Mouse (Mus musculus) cerebellum, adult 9-11 months (tissue): ENCODE data around the gene Hspbap1.

Source experiments
- DNase-seq: peaks from one replicate; pipeline ENCODE4 v3.0.0; 2022

Hspbap1 gene

DNA sequence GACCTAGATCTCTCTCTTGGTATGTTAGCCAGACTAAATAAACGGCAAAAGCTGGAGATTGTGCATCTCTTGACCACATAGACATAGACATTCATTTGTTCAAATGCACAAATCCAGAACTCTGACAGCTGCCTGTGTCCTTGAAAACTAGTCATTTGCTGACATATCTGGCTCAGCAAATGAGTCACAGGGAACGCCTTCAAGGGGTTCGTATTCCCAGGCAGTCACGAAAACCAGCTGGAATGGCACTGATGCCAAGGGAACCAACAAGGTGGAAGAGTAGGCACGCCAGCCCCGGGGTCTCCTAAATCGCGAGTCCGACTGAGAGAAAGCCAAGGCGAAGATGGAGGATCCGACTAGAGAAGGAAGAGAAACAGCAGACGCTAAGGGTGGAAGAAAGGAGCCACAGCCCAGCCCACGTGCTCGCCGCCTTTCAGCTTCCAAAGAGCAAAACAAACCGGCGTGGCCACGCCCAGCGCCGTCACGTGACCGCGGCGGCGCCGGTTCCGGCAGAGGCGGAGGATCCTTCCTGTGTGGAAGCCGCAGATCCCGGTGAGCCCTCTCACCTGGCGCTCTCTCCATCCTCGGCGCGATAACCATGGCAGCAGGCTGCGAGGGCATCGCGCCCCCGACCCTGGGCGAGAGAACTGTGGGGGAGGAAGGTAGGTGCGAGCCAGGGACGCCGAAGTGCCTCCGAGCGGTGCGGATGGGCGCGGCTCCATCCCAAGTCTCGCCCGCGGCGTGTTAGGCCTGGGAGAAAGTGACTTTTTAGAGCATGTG, at the start of gene Hspbap1:
Gene Hspbap1, plus strand, starts transcription at position 498 of the 780 bp plus-strand sequence.
- peak; percentile 90 for DNase-seq

DNA sequence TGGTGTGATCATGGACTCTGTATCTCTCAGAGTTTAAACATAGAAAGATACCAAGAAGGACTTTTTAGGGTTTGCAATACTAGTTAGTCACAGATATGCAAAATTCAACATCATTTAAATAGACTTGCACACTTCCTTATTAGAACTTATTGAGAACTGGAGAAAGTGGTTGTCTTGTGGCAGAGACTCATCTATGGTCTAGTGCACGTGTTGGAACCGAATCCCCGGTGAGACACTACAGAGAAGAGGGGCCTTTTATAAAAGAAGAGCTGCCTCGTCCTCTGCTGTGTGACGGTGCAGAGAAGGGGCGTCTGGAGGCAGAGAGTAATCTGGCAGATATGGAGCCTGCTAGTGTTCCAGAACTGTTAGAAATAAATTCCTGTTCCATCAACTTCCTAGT, 45.6 kb upstream of the Hspbap1 start:
- no peak for DNase-seq

DNA sequence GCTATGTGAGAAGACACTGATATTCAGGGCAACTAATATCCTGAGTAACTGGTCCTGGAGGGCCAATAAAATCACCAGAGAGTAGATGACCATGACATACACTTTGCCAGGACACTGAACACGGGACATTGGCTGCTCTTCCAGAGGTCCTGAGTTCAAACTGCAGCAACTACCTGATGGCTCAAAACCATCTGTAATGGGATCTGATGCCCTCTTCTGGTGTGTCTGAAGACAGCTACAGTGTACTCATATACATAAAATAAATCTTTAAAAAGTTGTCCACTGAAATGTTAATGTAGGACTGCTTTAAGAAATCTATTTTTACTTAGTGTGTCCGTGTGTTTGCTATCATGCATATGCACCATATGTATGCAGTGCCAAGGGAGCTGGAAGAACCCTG, 43.6 kb upstream of the Hspbap1 start:
- DNase-seq: no peak

DNA sequence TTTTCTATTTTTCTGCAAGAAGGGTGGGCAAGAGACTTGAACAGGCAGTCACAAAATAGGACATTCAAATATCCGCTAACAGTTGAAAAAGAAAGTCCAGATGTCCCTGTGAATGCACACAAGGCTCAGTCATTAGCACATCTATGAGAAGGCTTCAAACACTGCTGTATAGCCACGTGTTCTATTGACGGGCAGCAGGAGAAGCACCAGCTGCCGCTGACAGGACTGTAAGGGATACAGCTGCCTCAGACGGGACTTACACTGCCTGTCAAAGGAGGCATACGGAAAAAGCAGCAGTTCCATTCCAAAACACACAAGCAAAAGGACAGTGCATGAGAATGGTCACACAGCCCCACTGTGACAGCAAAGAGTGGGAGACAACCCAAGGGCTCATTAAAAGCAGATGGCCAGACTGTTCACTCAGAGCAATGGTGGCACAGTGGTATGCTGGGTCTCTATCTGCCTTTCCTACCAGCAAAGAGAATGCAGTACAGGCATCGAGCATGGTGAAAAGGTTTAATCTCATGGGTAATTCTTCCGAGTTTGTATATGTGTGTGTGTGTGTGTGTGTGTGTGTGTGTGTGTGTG, 40.9 kb upstream of the Hspbap1 start:
- DNase-seq: no peak

DNA sequence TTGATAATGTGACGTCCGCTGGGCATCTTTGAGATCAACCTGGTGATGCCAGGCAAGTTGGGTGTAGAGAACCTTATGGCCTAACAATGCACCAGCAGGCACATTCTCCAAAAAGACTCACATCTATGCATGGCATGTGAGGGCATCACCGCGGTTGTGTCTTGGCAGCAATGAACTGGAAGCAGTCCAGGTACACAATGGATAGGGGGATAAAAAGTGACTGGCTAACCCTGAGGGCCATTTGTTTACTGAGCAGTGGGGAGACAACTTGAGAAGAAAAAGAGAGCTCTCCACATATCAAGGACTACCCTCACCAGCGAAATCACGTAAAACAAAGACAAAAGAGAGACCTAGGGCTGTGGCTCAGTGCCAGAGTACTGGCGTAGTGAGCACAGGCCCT, 38.1 kb upstream of the Hspbap1 start:
- peak; percentile 20 for DNase-seq

DNA sequence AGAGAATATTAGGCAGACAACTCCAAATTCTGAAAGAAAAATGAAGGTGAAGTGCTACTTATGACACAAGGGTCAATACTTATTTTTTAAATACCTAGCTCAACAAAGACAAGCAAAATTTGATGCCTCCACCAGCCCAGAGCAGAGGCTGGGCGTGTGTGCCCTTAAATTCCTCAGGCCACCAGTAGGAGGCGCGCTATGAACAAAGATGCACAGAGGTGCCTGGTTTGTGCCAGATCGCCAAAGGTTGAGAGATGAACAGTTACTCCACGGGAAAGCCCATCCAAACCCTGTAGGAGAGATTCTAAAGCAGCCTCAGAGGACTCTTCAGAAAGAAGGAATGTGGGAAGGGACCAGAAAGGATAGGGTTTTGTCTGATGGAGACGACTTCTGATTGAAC, 36.1 kb upstream of the Hspbap1 start:
- DNase-seq: peak; percentile 40

DNA sequence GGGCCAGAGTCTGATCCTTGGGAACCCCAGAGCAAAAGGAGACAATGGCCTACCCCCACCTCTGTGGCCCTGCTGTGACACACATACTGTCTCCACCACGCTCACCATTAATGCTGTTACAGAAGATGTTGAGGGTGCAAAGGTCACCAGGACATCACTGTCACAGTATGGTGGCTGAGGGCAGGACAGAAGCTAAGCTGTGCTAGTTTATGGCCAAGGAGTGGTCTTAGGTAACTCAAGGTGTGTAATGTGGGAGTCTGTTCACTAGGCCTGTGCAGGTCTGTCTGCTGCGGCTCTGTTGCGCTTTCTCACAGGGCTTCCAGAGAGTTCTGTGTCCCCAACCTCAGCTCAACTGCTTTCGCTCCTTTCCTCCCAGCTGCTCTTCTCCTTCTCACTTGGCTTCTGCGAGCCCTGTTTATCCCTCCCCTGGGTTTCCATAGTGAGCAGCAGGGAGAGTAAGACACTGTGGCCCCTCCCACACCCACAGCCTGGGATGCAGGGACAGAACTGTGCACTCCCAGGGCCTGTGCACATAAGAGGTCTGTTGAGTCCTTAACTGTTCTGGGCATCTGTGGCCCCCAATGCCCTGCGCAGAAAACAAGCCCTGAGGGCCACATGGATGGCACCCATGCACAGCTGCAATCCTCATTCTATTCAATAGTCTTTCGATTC, 31.9 kb upstream of the Hspbap1 start:
- no peak for DNase-seq

DNA sequence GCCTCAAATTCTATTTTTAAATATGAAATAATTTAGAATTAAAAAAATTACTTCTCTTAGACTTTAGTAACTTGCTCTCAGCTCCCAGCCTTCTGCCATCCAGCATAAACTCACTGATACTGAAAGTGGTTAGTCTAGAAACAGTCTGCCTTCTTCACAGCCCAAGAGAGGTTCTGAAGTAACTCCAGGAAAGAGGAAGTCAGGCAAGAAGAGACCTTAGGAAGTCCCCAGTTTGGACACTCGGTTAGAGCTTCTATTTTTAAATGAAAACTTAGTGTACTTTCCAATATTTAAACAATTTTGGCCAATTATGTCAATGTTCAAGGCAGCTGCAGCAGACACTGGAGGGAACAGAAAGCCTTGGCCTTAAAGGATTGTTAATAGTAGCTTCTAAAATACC, 30.6 kb upstream of the Hspbap1 start:
- no peak for DNase-seq

DNA sequence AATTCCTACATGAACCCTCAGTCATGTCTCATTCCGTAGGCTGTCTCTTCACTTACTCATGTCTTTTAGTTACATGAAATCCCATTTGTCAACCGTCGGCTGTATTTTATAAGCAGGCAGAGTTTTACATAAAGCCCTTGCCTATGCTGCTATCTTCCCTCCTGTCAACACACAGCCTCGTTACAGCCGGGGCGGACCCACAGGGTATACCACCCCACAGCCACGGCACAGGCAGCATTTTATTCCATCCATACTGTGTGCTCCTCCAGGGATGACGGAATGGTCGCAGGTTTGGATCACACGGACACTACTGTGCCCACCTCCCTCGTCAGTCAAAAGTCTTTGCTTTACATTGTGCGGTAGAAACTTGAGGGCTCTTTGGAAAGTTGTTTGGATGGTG, 29.8 kb upstream of the Hspbap1 start:
- no peak for DNase-seq

DNA sequence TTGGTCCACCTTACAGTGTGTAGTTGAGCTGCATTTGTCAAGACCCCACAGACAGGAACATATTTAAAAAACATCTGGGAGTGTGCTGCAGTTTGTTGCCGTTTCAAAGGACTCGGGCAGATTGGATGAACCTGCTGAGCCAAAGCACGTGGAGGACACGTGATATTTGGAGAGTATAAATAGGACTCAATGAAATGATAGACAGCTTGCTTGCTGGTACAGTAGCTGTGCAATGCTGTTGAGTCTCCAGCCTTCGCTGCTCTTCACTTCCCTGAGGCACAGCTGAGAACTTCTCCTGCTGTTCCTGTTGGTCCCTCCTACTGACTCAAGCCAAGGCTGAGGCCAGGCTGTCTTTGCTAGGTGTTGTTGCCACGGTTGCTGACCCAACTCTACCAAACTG, 29.2 kb upstream of the Hspbap1 start:
- DNase-seq: no peak

DNA sequence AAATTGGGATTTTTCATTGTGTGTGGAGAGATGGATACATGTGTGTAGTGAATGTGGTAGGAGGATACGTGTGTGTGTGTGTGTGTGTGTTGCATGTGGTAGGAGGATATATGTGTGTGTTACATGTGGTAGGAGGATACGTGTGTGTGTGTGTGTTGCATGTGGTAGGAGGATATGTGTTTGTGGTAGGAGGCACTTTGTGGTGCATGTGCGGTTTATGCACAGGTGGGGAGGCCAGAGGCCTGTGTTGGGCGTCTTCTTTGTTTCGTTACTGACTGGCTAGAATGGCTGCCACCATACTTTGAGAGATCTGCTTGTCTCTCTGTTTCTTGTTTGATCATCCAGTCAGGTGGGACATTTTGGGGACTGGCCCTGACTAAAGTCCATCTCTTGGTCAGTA, 28.6 kb upstream of the Hspbap1 start:
- no peak for DNase-seq

DNA sequence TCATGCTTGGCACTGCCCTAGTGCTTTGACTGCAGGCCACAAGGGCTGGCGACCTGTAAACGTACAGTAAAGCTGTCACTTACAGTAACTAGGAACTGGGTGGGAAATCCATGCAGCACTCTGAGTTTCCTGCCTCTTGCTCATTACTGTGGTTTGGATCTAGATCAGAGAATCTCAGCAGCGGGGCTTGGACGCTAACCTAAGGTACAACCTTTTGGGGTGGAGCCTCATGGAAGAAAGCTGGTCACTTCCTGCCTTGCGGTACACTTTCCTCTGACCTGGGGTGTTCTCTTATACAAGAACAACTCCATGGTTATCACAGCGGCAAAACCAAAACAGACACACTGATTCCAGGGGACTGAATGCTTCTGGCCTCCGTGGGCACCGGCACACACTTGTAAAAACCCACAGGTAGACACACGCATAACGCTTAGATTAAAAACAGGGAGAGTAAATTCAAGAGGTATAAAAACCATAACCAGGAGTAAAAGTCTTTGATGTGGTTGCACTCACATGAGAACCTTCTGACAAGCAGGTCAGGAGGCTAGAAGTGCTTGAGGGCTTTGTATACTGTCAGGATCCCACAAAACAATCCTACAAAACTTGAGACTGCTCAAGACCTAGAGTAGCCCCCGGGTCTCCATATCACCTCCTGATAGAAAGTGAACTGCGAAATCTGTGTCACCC, 27.8 kb upstream of the Hspbap1 start:
- DNase-seq: no peak

DNA sequence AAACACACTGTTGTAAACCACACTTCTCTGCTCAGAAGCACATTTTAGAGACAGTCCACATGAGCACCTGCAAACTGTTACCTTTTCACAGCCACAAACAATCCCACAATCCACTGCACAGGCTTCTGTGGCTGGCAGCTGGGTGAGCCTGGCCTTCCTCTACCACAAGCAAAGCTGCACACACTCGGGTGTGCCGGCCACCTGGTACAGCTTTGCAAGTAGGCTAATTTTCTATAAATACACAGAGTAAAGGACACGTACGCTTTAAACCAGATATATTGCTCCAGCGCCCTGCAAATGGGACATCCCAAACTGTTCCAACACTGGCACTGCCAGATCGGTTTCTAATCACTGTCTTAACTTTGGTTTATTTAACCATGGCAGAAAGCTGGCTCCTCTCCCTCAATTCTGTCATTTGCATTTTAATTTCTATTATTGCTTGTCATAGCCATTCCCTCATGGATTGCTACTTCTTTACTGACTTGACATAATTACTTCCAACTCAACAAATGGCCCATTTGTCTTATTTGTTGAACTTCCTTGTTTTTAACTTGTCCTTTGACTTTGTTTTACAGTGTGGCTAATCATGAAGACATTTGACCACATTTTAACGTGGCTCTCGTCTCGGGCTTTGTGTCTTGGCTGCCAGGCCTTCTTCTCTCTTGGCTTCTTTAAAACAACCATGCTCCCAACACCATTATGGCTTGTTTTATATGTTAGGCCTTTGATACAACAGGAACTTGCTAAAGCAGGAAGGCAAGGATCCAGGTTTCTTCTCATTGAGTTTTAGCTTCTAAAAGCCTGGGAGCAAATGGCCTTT, 22.5 kb upstream of the Hspbap1 start:
- peak; percentile 32 for DNase-seq

DNA sequence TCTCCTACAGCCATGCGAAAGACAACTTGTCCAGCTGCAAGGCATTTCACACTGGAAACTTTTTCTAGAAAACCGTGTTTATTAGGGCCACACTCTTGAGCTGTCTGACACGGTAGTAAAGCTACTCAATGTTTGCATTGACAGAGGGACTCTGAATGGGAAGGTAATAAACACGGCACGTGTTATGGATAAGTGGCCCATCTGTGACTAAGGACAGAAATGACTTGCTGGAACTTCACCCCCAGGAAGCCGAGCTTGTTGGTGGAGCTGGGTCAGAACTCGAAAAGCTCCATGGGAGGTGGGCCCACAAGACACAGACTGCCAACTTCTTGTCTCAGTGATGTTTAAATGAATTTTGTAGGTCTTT, 22.0 kb upstream of the Hspbap1 start:
- DNase-seq: no peak

DNA sequence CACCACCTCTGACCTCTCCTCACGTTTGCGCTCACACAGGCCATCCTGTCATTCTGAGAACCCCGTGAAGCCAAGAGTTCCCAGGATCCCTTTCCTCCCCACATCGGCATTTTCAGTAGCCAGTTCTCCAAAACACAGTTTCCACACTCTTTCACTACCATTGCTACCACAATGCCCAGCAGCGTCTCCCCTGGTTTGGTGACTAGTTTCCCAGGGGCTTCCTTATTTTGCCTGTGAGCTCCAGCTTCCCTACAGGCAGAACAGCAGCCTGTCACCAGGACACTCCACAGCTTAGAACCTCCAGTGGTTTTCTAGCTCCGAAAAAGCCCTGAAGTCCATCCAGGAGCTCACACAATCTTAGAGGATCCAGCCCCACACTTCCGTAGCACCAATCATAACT, 20.8 kb upstream of the Hspbap1 start:
- DNase-seq: no peak

DNA sequence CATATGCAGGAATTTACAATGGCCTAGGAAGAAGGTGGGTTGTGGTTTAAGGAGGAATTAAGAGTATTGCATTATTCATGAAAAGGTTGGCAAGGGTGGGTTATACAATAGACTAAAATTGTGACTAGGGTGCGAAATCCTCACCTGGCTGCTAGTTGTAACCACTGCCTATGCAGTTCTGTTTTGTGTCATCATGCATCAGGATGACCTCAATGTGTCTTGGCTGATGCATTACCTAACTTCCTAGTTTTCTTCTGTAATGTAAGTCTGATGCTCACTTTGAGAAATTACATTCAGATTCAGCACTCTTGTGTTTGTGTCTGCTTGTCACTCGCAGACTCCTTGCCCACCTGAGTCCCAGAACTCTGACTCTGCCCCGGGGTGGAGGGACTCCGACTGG, 18.3 kb upstream of the Hspbap1 start:
- DNase-seq: no peak

DNA sequence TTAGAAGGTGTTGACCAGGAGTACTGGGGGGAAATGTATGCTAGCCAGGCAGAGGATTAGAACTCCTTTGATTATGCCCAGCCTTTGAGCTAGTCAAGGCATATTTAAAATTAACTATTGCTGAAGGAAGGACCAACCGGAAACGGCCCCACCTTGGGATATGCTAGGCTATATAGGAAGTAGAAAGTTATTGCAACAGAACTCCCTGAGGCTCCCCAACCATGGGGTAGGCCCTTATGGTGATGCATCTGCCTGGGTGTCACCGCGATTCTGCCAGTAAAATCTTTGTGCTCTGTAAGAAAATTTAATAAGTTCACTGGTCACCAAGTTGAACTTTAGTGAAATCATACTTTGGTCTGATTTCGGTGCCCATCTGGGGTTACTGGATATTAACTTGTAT, 16.2 kb upstream of the Hspbap1 start:
- no peak for DNase-seq

DNA sequence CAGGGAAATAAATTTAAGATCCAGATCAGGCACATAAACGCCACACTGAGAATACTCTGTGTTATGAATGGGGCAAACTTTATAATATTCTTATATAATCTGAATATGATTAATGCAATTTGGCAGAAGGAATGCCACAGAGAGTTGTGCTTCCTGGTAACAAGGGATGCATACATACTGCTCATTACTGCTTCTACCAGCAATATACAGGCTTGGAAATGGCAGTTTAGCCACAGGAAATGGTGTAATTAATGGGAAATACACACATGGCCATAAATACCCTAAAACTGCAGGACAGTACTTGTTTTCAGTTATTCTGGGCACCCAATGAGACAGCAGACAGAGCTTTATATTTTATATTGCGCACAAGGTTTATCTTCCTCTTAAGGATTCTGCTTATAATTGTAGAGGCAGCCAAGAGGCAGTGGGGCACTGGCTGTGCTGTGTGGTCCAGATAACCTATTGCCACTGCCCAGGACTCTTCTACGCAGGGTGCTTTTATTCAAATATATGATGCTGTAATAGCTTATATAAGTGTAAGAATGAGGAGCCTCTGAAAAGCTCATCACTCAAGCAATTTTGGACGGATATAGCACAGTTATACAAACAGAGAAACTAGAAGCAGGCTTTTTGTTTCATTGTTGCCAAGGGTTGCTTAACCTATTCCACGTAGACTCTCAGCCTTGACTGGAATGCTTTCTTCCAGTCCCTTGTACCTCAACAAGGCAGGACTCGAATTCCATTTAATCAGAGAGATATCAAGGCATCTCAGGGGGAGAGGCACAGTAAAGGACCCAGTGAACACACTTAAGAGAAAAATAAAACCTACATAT, 14.5 kb upstream of the Hspbap1 start:
- no peak for DNase-seq

DNA sequence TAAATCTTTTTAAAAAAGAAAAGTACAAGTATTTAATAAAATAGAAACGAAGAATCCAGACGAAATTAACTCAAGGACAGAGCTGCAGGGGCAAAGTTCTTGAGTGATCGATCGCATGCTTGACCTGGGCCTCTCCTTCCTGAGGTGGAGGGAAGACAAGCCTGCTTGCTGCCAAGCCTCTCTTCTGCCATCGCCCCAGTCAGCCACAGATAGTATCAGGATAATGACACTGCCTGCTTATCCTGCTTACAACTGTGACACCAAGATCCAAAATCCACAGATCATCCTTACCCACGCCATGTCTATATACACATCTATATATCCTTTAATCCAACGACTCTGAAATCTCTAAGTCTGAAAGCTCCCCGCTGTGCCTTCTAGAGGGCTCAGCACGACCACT, 13.5 kb upstream of the Hspbap1 start:
- DNase-seq: no peak

DNA sequence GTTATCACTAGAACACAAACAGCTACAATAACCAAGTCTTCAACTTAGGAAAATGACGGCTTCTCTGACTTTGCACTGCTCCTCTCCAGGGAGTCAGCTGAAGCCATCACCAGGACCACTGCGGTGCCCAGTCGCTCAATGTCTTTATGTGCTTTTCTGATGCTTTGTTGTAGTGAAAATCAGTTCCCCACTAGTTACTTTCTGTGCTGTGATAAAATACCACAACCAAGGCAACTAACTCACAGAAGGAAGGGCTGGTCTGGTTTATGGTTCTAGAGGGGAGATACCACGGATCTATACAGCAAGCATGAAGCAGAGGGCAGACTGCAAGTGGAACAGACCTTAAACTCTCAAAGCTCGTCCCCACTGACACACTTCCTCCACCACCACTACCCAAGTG, 10.8 kb upstream of the Hspbap1 start:
- no peak for DNase-seq

DNA sequence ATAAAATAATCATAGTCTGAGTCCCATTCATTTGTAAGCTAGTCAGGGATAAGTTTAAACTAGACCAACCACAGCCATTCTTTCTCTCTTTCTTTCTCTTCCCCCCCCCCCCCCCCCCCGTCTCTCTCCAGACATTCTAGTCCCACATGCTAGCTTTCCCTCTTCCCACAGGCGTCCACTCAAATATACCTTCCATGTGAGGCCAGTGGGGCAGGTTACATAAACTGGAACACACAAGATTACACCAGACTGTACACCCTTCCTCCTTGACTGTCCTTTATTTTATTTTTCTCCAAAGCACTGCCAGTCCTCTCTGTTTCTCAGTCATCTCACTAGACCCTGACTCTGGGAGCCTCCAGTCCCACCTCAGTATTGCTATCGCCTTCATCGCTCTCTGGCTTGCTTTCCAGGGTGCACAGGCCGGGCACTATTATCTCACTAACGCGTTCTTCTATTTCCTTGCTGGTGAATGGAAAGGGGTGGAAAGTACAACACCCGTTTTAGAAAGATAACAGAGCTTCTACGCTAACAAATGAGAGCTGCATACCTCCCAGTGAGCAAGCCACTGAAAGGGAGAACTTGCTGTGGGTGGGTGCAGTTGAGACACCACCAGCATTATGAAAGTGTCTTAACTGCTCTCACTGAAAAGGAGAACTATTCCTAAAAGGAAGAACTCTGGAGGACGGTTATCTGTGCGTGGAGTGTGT, 6.4 kb upstream of the Hspbap1 start:
- DNase-seq: no peak
